Mouse (Mus musculus): ENCODE measurements around the gene Wwc1. TPM values are rescaled to one million over a fixed set of nuclear protein-coding genes. Genes with fewer than 3 reads are reported as not detected.
A peak's percentile ranks its signal among the peaks of the same experiment; 100 is the strongest.
"Not testable (repeated sequence)": the region's sequence is repeated elsewhere in the genome, so short reads cannot be mapped to it uniquely, and the experiment has no call there.

Gene Wwc1
- polyA plus RNA-seq, 1 experiment = 0.16 TPM

GRCm38 (mm10) chr11:35816316-35816715 lies 164.0 kb downstream of the Wwc1 start:
- H3K27ac ChIP-seq (ENCODE audit: insufficient read depth, low read depth, low read length) = no peak overlapping the region
- no peak overlapping the region for H3K4me3 ChIP-seq (ENCODE audit: insufficient read depth, low read length)
- H3K4me1 ChIP-seq (ENCODE audit: control insufficient read depth, insufficient read depth, low read length) = no peaks in the 10 kb centered on the region
- no peak for TF ChIP-seq CTCF (IDR thresholded peaks at IDR 0.05; ENCODE audit: low read depth, low read length)
- no peak for TF ChIP-seq POLR2A (IDR thresholded peaks at IDR 0.05; ENCODE audit: borderline replicate concordance, low read depth, low read length)

GRCm38 (mm10) chr11:35811458-35811857 lies 168.9 kb downstream of the Wwc1 start:
- H3K4me3 ChIP-seq (ENCODE audit: insufficient read depth, low read length) = no peak overlapping the region
- TF ChIP-seq POLR2A (IDR thresholded peaks at IDR 0.05; ENCODE audit: borderline replicate concordance, low read depth, low read length) (no peak), CTCF (IDR thresholded peaks at IDR 0.05; ENCODE audit: low read depth, low read length) (no peak)

GRCm38 (mm10) chr11:35801332-35801731 lies 179.0 kb downstream of the Wwc1 start:
- H3K4me3 ChIP-seq (ENCODE audit: insufficient read depth, low read length) = no peak overlapping the region
- TF ChIP-seq POLR2A (IDR thresholded peaks at IDR 0.05; ENCODE audit: borderline replicate concordance, low read depth, low read length) (no peak), CTCF (IDR thresholded peaks at IDR 0.05; ENCODE audit: low read depth, low read length) (no peak)
- H3K27ac ChIP-seq (ENCODE audit: insufficient read depth, low read depth, low read length) = no peak overlapping the region
- 0 out of 2 replicates have a peak, but pooled peaks cover 2% of the 10 kb centered on the region for H3K4me1 ChIP-seq (ENCODE audit: control insufficient read depth, insufficient read depth, low read length)

More at GRCm38 (mm10) chr11:35811458-35811857, 168.9 kb downstream of the Wwc1 start:
- Histone ChIP-seq H3K4me1 (ENCODE audit: control insufficient read depth, insufficient read depth, low read length) (no peaks in the 10 kb centered on the region), H3K27ac (ENCODE audit: insufficient read depth, low read depth, low read length) (no peak overlapping the region)

DNA sequence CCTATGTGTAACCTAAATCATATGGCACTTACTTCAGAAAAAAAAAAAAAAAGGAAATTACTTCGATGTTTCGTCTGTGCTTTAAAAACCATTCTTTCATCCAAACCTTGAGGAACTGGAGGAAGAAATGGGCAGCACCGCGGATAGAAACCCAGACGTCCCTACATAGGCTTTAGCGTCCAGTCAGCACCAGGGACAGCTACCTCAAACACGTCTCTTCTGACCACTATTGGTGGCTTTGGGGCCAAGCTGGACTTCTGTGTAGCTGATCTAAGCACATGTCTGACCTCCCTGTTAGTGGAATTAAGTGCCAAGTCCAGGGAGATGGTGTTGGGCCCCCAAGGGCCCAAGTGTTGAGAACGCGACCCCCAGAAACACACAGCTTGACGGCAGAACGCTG lies 181.5 kb downstream of the Wwc1 start, which contains the start of gene Fbll1:
Gene Fbll1 (minus strand): TSS at position 11 of the 400 bp plus-strand sequence.
- Histone ChIP-seq H3K27ac (ENCODE audit: insufficient read depth, low read depth, low read length) (no peak within 1 kb of the TSS), H3K4me3 (ENCODE audit: insufficient read depth, low read length) (peak within 1 kb of the TSS; percentile 18; the same call in 1 of the 2 replicates), H3K4me1 (ENCODE audit: control insufficient read depth, insufficient read depth, low read length) (0 out of 2 replicates have a peak, but pooled peaks cover 2% of the 10 kb centered on the region)
- TF ChIP-seq POLR2A (IDR thresholded peaks at IDR 0.05; ENCODE audit: borderline replicate concordance, low read depth, low read length) (no peak), CTCF (IDR thresholded peaks at IDR 0.05; ENCODE audit: low read depth, low read length) (no peak)

GRCm38 (mm10) chr11:35798495-35798820 lies 181.9 kb downstream of the Wwc1 start:
- no peak overlapping the region for H3K27ac ChIP-seq (ENCODE audit: insufficient read depth, low read depth, low read length)
- peak overlapping the region; percentile 18; the same call in 1 of the 2 replicates for H3K4me3 ChIP-seq (ENCODE audit: insufficient read depth, low read length)
- TF ChIP-seq POLR2A (IDR thresholded peaks at IDR 0.05; ENCODE audit: borderline replicate concordance, low read depth, low read length) = no peak
- H3K4me1 ChIP-seq (ENCODE audit: control insufficient read depth, insufficient read depth, low read length) = 0 out of 2 replicates have a peak, but pooled peaks cover 2% of the 10 kb centered on the region

DNA sequence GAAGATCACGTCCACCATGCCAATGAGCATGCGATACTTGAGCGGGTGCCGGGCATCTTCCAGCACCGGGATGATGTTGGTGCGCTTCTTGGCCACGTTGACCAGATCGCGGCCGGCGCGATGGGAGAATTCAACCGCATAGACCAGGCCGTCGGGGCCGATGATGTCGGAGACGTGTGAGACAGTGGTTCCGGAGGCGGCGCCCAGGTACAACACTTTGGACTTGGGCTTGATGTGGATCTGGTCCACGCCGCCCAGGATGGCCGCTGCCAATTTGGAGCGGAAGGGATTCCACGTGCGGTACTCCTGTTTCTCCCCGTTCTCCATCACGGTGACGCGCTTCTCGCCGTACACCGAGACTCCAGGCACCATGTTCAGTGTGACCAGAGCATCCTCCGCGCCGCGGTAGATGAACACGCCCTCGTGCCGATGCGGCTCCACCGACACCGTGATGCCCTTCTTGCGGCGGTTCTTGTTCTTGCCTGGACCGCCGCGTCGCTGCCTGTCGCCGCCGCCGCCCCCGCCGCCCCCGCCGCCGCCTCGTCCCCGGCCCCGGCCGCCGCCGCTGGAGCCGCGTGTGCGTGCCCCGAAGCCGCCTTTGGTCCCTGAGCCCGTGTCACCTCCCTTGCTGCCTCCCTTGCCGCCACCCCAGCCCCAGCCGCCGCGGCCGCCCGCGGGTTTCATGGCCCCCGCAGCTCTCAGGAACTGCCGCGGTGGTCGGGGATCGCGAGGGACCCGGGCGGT lies 182.4 kb downstream of the Wwc1 start:
- 0 out of 2 replicates have a peak, but pooled peaks cover 2% of the 10 kb centered on the region for H3K4me1 ChIP-seq (ENCODE audit: control insufficient read depth, insufficient read depth, low read length)
- no peak overlapping the region for H3K27ac ChIP-seq (ENCODE audit: insufficient read depth, low read depth, low read length)
- TF ChIP-seq CTCF (IDR thresholded peaks at IDR 0.05; ENCODE audit: low read depth, low read length) = no peak
- no peak for TF ChIP-seq POLR2A (IDR thresholded peaks at IDR 0.05; ENCODE audit: borderline replicate concordance, low read depth, low read length)
- no peak overlapping the region for H3K4me3 ChIP-seq (ENCODE audit: insufficient read depth, low read length)

DNA sequence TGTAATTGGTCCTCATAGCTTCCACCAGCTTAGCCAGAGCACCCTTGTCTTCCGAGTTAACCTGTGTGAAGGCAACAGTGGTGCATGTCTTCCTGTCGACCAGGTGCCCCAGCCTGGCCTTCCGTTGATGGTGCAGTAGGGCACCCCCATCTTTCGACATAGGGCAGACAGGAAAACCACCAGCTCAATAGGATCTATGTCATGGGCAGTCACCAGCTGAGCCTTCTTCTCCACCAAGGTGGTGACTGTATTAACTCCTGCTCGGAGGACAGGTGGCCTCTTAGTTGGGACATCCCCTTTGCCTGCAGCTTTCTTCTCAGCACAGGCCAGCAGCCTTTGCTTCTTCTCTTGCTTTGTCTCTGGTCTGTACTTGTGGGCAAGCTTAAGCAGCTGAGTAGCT lies 187.5 kb downstream of the Wwc1 start:
- not testable (repeated sequence) for H3K4me3 ChIP-seq (ENCODE audit: insufficient read depth, low read length); H3K27ac ChIP-seq (ENCODE audit: insufficient read depth, low read depth, low read length); H3K4me1 ChIP-seq (ENCODE audit: control insufficient read depth, insufficient read depth, low read length)

DNA sequence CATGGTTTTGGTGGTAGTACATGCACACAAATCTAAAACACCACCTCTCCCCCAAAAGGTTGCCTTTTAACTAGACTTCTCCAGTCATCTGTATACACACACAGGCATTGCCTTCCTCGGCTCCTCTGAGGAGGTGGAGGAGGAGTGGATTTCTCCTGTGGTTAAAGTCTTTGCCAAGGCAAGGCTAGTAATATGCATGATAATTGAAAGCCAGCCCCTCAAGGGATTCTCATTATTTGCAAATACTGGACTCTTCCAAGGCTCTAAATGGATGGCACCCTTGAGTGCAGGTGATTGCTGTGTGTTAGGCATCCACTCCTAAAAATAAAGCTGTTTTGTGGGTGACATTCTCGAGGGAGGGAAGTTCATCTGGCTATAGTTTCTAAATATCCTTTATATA lies 191.9 kb downstream of the Wwc1 start:
- no peak overlapping the region for H3K27ac ChIP-seq (ENCODE audit: insufficient read depth, low read depth, low read length)
- TF ChIP-seq CTCF (IDR thresholded peaks at IDR 0.05; ENCODE audit: low read depth, low read length) = no peak
- H3K4me3 ChIP-seq (ENCODE audit: insufficient read depth, low read length) = no peak overlapping the region
- no peaks in the 10 kb centered on the region for H3K4me1 ChIP-seq (ENCODE audit: control insufficient read depth, insufficient read depth, low read length)

Other genes with a start within 250 kb of the Wwc1 start
- gene Pank3, start 211.0 kb downstream of the Wwc1 start, polyA plus RNA-seq (2012; ENCODE audit: insufficient read depth, insufficient read length, missing spikeins) = 22.1 and 25.3 TPM in 2 replicates
- gene Fbll1, start 181.6 kb downstream of the Wwc1 start, polyA plus RNA-seq (2012; ENCODE audit: insufficient read depth, insufficient read length, missing spikeins) = not detected in 2 replicates
- 37.2 and 41.5 TPM in 2 replicates for gene Rars, start 146.0 kb downstream of the Wwc1 start, polyA plus RNA-seq (2012; ENCODE audit: insufficient read depth, insufficient read length, missing spikeins)

Data from bone marrow macrophage, adult 2 months (primary cell).